Mouse (Mus musculus) forebrain, embryonic 11.5 days (tissue): ENCODE data around the gene Stk11. TPM values are rescaled to one million over a fixed set of nuclear protein-coding genes. Genes with fewer than 3 reads are reported as not detected.

Source experiments
- ATAC-seq: fragments of 200-750 bp; cut with Nextera tagmentation; replicated peaks from 2 replicates; pipeline ENCODE4 v1.8.0; 2017; ENCODE audit warnings: moderate TSS enrichment; ENCODE audit not compliant: low FRiP score
- DNase-seq: peaks from one replicate; pipeline ENCODE4 v3.0.0-alpha.2; 2017; ENCODE audit warnings: low spot score
- H3K27ac ChIP-seq: fragments of 300-500 bp; sonication (generic); 2 replicates; pipeline ENCODE4 v1.5.1; 2014; ENCODE audit warnings: low read depth, low read length
- H3K27me3 ChIP-seq: fragments of 300-500 bp; sonication (generic); 2 replicates; pipeline ENCODE4 v1.6.1; 2014; ENCODE audit warnings: mild to moderate bottlenecking, low read length, mixed read lengths; ENCODE audit not compliant: control insufficient read depth, insufficient read depth
- H3K36me3 ChIP-seq: fragments of 300-500 bp; sonication (generic); 2 replicates; pipeline ENCODE4 v1.6.1; 2014; ENCODE audit warnings: mild to moderate bottlenecking, low read length, moderate library complexity, mixed read lengths; ENCODE audit not compliant: control insufficient read depth, insufficient read depth
- H3K4me1 ChIP-seq: fragments of 300-500 bp; sonication (generic); replicated peaks from 2 replicates; pipeline ENCODE4 v1.6.1; 2014; ENCODE audit warnings: low read length, mixed read lengths; ENCODE audit not compliant: control insufficient read depth, insufficient read depth
- H3K4me2 ChIP-seq: fragments of 300-500 bp; sonication (generic); 2 replicates; pipeline ENCODE4 v1.6.1; 2014; ENCODE audit warnings: low read depth, mild to moderate bottlenecking, low read length, moderate library complexity, mixed read lengths; ENCODE audit not compliant: severe bottlenecking
- H3K4me3 ChIP-seq: fragments of 300-500 bp; sonication (generic); 2 replicates; pipeline ENCODE4 v1.5.1; 2014; ENCODE audit warnings: low read depth, low read length
- H3K9ac ChIP-seq: fragments of 300-500 bp; sonication (generic); 2 replicates; pipeline ENCODE4 v1.6.1; 2014; ENCODE audit warnings: low read length
- H3K9me3 ChIP-seq: fragments of 300-500 bp; sonication (generic); 2 replicates; pipeline ENCODE4 v1.6.1; 2016; ENCODE audit warnings: low read length, mixed read lengths; ENCODE audit not compliant: control insufficient read depth
- whole genome bisulfite sequencing: fragments of 180-500 bp; shearing (Covaris S2); extraction: QIAGEN DNeasy Blood & Tissue Kit; methylation state at CpG from one replicate; pipeline ENCODE4 v1.1.7; 2014; 5-methylcytosine and 5-hydroxymethylcytosine counted together
- polyA plus RNA-seq: library from polyadenylated mRNA; unstranded; fragments of >200 nt; fragmentation: Nextera tagmentation; extraction: Ambion mirVana; gene quantifications from 2 replicates; pipeline ENCODE4 v1.2.1, GENCODE M21; 2014

Stk11 gene
- polyA plus RNA-seq: 26.5 and 31.6 TPM in 2 replicates

GRCm38 (mm10) chr10:80115290-80115943 is at the start of gene Stk11:
Gene Stk11, plus strand, starts transcription at chr10:80115803.
- WGBS: under 1% methylated on average over 69 of the region's 70 CpGs
- H3K4me2 ChIP-seq: peak within 1 kb of the TSS; percentile 95
- H3K4me3 ChIP-seq: peak within 1 kb of the TSS; percentile 95
- H3K4me1 ChIP-seq: peaks cover 21% of the 10 kb centered on the region
- peak within 1 kb of the TSS; percentile 46 for H3K27ac ChIP-seq
- no peaks in the 10 kb centered on the region for H3K27me3 ChIP-seq
- ATAC-seq: peak; percentile 98
- DNase-seq: peak; percentile 99
- peak within 1 kb of the TSS; percentile 86 for H3K9ac ChIP-seq
- H3K36me3 ChIP-seq: peaks cover 5% of the 10 kb centered on the region; the same call in 1 of the 2 replicates
- no peaks in the 10 kb centered on the region for H3K9me3 ChIP-seq

GRCm38 (mm10) chr10:80069251-80069650 is 46.4 kb upstream of the Stk11 start:
- ATAC-seq: no peak
- no peak for DNase-seq
- H3K9ac ChIP-seq: no peak overlapping the region
- H3K27me3 ChIP-seq: no peaks in the 10 kb centered on the region
- H3K27ac ChIP-seq: no peak overlapping the region
- no peaks in the 10 kb centered on the region for H3K4me1 ChIP-seq
- H3K36me3 ChIP-seq: no peaks in the 10 kb centered on the region
- no peak overlapping the region for H3K4me2 ChIP-seq
- no peak overlapping the region for H3K4me3 ChIP-seq
- H3K9me3 ChIP-seq: no peaks in the 10 kb centered on the region
- 92% methylated on average over 6 of the region's 7 CpGs for WGBS

- WGBS: 90% methylated on average over 4 of the region's 4 CpGs
- H3K36me3 ChIP-seq: no peaks in the 10 kb centered on the region
- H3K27me3 ChIP-seq: no peaks in the 10 kb centered on the region
- H3K4me1 ChIP-seq: no peaks in the 10 kb centered on the region
- no peaks in the 10 kb centered on the region for H3K9me3 ChIP-seq
- H3K9ac ChIP-seq: no peak overlapping the region
- no peak for ATAC-seq
- no peak for DNase-seq
- H3K27ac ChIP-seq: no peak overlapping the region
- no peak overlapping the region for H3K4me2 ChIP-seq
- no peak overlapping the region for H3K4me3 ChIP-seq
These were observed 45.6 kb upstream of the Stk11 start for GRCm38 (mm10) chr10:80069948-80070450.

GRCm38 (mm10) chr10:80070837-80071515 is 44.6 kb upstream of the Stk11 start:
- no peak overlapping the region for H3K9ac ChIP-seq
- DNase-seq (no peak), ATAC-seq (0 out of 2 replicates have a peak, but pooled peaks have one; percentile 50)
- H3K9me3 ChIP-seq: no peaks in the 10 kb centered on the region
- H3K27me3 ChIP-seq: no peaks in the 10 kb centered on the region
- H3K27ac ChIP-seq: 0 out of 2 replicates have a peak overlapping the region, but pooled peaks have one; percentile 31
- H3K36me3 ChIP-seq: no peaks in the 10 kb centered on the region
- H3K4me3 ChIP-seq: no peak overlapping the region
- no peak overlapping the region for H3K4me2 ChIP-seq
- 80% methylated on average over 9 of the region's 9 CpGs for WGBS
- H3K4me1 ChIP-seq: peaks cover 4% of the 10 kb centered on the region; the same call in 1 of the 2 replicates

- no peak for DNase-seq
- H3K36me3 ChIP-seq: no peaks in the 10 kb centered on the region
- H3K4me1 ChIP-seq: peaks cover 4% of the 10 kb centered on the region; the same call in 1 of the 2 replicates
- no peaks in the 10 kb centered on the region for H3K9me3 ChIP-seq
- WGBS: 86% methylated on average over 3 of the region's 3 CpGs
- no peak for ATAC-seq
- H3K27ac ChIP-seq: 0 out of 2 replicates have a peak overlapping the region, but pooled peaks have one; percentile 4
- H3K27me3 ChIP-seq: no peaks in the 10 kb centered on the region
- no peak overlapping the region for H3K9ac ChIP-seq
- H3K4me2 ChIP-seq: no peak overlapping the region
- no peak overlapping the region for H3K4me3 ChIP-seq
These were observed 44.1 kb upstream of the Stk11 start for GRCm38 (mm10) chr10:80071516-80071900.

GRCm38 (mm10) chr10:80072623-80073489 is 42.7 kb upstream of the Stk11 start:
- H3K4me2 ChIP-seq: no peak overlapping the region
- ATAC-seq (no peak), DNase-seq (no peak)
- no peaks in the 10 kb centered on the region for H3K36me3 ChIP-seq
- peaks cover 4% of the 10 kb centered on the region; the same call in 1 of the 2 replicates for H3K4me1 ChIP-seq
- no peak overlapping the region for H3K27ac ChIP-seq
- 85% methylated on average over 20 of the region's 20 CpGs for WGBS
- H3K9ac ChIP-seq: no peak overlapping the region
- H3K4me3 ChIP-seq: no peak overlapping the region
- no peaks in the 10 kb centered on the region for H3K9me3 ChIP-seq
- no peaks in the 10 kb centered on the region for H3K27me3 ChIP-seq

GRCm38 (mm10) chr10:80074813-80075601 is 40.6 kb upstream of the Stk11 start:
- 16% methylated on average over 28 of the region's 28 CpGs for WGBS
- DNase-seq (no peak), ATAC-seq (no peak)
- no peaks in the 10 kb centered on the region for H3K9me3 ChIP-seq
- no peak overlapping the region for H3K4me3 ChIP-seq
- H3K36me3 ChIP-seq: no peaks in the 10 kb centered on the region
- peaks cover 4% of the 10 kb centered on the region; the same call in 1 of the 2 replicates for H3K4me1 ChIP-seq
- H3K27ac ChIP-seq: no peak overlapping the region
- H3K9ac ChIP-seq: peak overlapping the region; percentile 23
- no peaks in the 10 kb centered on the region for H3K27me3 ChIP-seq
- 0 out of 2 replicates have a peak overlapping the region, but pooled peaks have one; percentile 8 for H3K4me2 ChIP-seq
